In genomic region chr15:98632921-98633320, GRCm38 (mm10) we compare ENCODE assay signal across 8 mouse cellular contexts. TPM values are rescaled to one million over a fixed set of nuclear protein-coding genes. Genes with fewer than 3 reads are reported as not detected.
DNase-seq lines count a peak whose midpoint lies in the region; ATAC-seq and TF ChIP-seq lines count a peak whose summit lies in the region.

No protein-coding gene starts in this region.

- 5% methylated on average over 4 of the region's 4 CpGs for WGBS in lung, embryonic 14.5 days
- under 1% methylated on average over 4 of the region's 4 CpGs for WGBS in forebrain, embryonic 10.5 days
- WGBS in limb, embryonic 15.5 days, result 4% methylated on average over 4 of the region's 4 CpGs
- WGBS in stomach, postnatal 0 days, result 13% methylated on average over 4 of the region's 4 CpGs
- 16% methylated on average over 4 of the region's 4 CpGs for WGBS in kidney, adult 2 months

- TF ChIP-seq POLR2A in kidney, adult 2 months (IDR thresholded peaks at IDR 0.05; ENCODE audit: low read depth, low read length), result no peak

- H3K27me3 ChIP-seq in lung, embryonic 14.5 days (ENCODE audit: insufficient read depth, low read length), result peaks cover 34% of the 10 kb centered on the region
- peaks cover 100% of the 10 kb centered on the region for H3K27me3 ChIP-seq in forebrain, embryonic 10.5 days (ENCODE audit: poor library complexity, severe bottlenecking)
- H3K27me3 ChIP-seq in limb, embryonic 15.5 days, result peaks cover 39% of the 10 kb centered on the region
- no peaks in the 10 kb centered on the region for H3K27me3 ChIP-seq in stomach, postnatal 0 days (ENCODE audit: control insufficient read depth, insufficient read depth, low read length)
- 0 out of 2 replicates have a peak, but pooled peaks cover 2% of the 10 kb centered on the region for H3K27me3 ChIP-seq in kidney, adult 2 months (replicated peaks; ENCODE audit: control insufficient read depth, insufficient read depth, low read length)

- no peak for TF ChIP-seq CTCF in lung, embryonic 14.5 days (IDR thresholded peaks at IDR 0.05; ENCODE audit: low read depth)
- TF ChIP-seq CTCF in stomach, postnatal 0 days (IDR thresholded peaks at IDR 0.05; ENCODE audit: low read depth), result no peak
- no peak for TF ChIP-seq CTCF in kidney, adult 2 months (conservative IDR thresholded peaks at IDR 0.05; ENCODE audit: insufficient read depth, insufficient read length, low read depth, low read length)

- ATAC-seq in lung, embryonic 14.5 days (ENCODE audit: insufficient read depth), result no peak
- no peak for ATAC-seq in limb, embryonic 15.5 days (ENCODE audit: insufficient number of reproducible peaks, low FRiP score, low TSS enrichment, low read depth)
- ATAC-seq in stomach, postnatal 0 days (ENCODE audit: low FRiP score, low TSS enrichment), result no peak

- DNase-seq in lung, embryonic 14.5 days, result no peak
- no peak for DNase-seq in lung, postnatal 14 days
- no peak for DNase-seq in forebrain, embryonic 10.5 days (ENCODE audit: extremely low spot score, low spot score)
- peak; percentile 14 for DNase-seq in stomach, postnatal 0 days (ENCODE audit: low spot score)
- no peak for DNase-seq in adrenal gland, postnatal 25 days
- no peak for DNase-seq in kidney, adult 2 months
- no peak for DNase-seq in gastrocnemius, adult 18-20 months (ENCODE audit: low spot score)

- no peaks in the 10 kb centered on the region for H3K9me3 ChIP-seq in lung, embryonic 14.5 days (ENCODE audit: low read depth, low read length)
- no peaks in the 10 kb centered on the region for H3K9me3 ChIP-seq in forebrain, embryonic 10.5 days
- no peaks in the 10 kb centered on the region for H3K9me3 ChIP-seq in limb, embryonic 15.5 days
- no peaks in the 10 kb centered on the region for H3K9me3 ChIP-seq in stomach, postnatal 0 days (ENCODE audit: control insufficient read depth, low read length)

- H3K4me3 ChIP-seq in lung, embryonic 14.5 days (ENCODE audit: low read depth, low read length), result peak overlapping the region; percentile 74
- H3K4me3 ChIP-seq in forebrain, embryonic 10.5 days, result peak overlapping the region; percentile 87
- H3K4me3 ChIP-seq in limb, embryonic 15.5 days, result peak overlapping the region; percentile 78
- peak overlapping the region; percentile 44 for H3K4me3 ChIP-seq in stomach, postnatal 0 days (ENCODE audit: low read depth, low read length)
- no peak overlapping the region for H3K4me3 ChIP-seq in kidney, adult 2 months (ENCODE audit: insufficient read depth, low read depth, low read length)

- H3K4me1 ChIP-seq in lung, embryonic 14.5 days (ENCODE audit: insufficient read depth), result peaks cover 27% of the 10 kb centered on the region
- peaks cover 90% of the 10 kb centered on the region for H3K4me1 ChIP-seq in forebrain, embryonic 10.5 days
- H3K4me1 ChIP-seq in limb, embryonic 15.5 days, result peaks cover 77% of the 10 kb centered on the region
- peaks cover 4% of the 10 kb centered on the region for H3K4me1 ChIP-seq in stomach, postnatal 0 days (replicated peaks; ENCODE audit: control insufficient read depth, insufficient read depth)
- no peaks in the 10 kb centered on the region for H3K4me1 ChIP-seq in kidney, adult 2 months (ENCODE audit: control insufficient read depth, insufficient read depth, low read length)

- TF ChIP-seq EP300 in stomach, postnatal 0 days (optimal IDR thresholded peaks at IDR 0.05), result no peak

- H3K4me2 ChIP-seq in lung, embryonic 14.5 days, result peak overlapping the region; percentile 99
- peak overlapping the region; percentile 90 for H3K4me2 ChIP-seq in limb, embryonic 15.5 days
- peak overlapping the region; percentile 96 for H3K4me2 ChIP-seq in stomach, postnatal 0 days (replicated peaks; ENCODE audit: low read depth)

- H3K36me3 ChIP-seq in lung, embryonic 14.5 days (ENCODE audit: insufficient read depth), result no peaks in the 10 kb centered on the region
- H3K36me3 ChIP-seq in forebrain, embryonic 10.5 days (replicated peaks), result no peaks in the 10 kb centered on the region
- H3K36me3 ChIP-seq in limb, embryonic 15.5 days, result no peaks in the 10 kb centered on the region
- H3K36me3 ChIP-seq in stomach, postnatal 0 days (ENCODE audit: control insufficient read depth, insufficient read depth, low read length), result no peaks in the 10 kb centered on the region
- H3K36me3 ChIP-seq in kidney, adult 2 months (ENCODE audit: control insufficient read depth, insufficient read depth, low read length), result no peaks in the 10 kb centered on the region

- no peak overlapping the region for H3K27ac ChIP-seq in lung, embryonic 14.5 days (ENCODE audit: low read depth)
- peak overlapping the region; percentile 80; the same call in 1 of the 2 replicates for H3K27ac ChIP-seq in forebrain, embryonic 10.5 days
- no peak overlapping the region for H3K27ac ChIP-seq in limb, embryonic 15.5 days
- H3K27ac ChIP-seq in stomach, postnatal 0 days (replicated peaks), result no peak overlapping the region
- no peak overlapping the region for H3K27ac ChIP-seq in kidney, adult 2 months (ENCODE audit: insufficient read depth, low read depth, low read length)

- H3K9ac ChIP-seq in lung, embryonic 14.5 days, result peak overlapping the region; percentile 58
- no peak overlapping the region for H3K9ac ChIP-seq in limb, embryonic 15.5 days
- 0 out of 2 replicates have a peak overlapping the region, but pooled peaks have one; percentile 45 for H3K9ac ChIP-seq in stomach, postnatal 0 days (ENCODE audit: low read length)

RNA-seq across cellular contexts. Expression of gene Cacnb3, which starts 2.3 kb away (rescaled TPM):
- polyA plus RNA-seq in lung, embryonic 14.5 days (2014; fragmentation: Nextera tagmentation; extraction: Ambion mirVana), result 24.6 and 28.9 TPM in 2 replicates
- polyA plus RNA-seq in forebrain, embryonic 10.5 days (2016; fragmentation: Nextera tagmentation; extraction: Ambion mirVana), result 19.9 and 21.7 TPM in 2 replicates
- 41.4 and 46.6 TPM in 2 replicates for polyA plus RNA-seq in limb, embryonic 15.5 days (2015; fragmentation: Nextera tagmentation; extraction: Ambion mirVana)
- 15.1 and 17.6 TPM in 2 replicates for polyA plus RNA-seq in stomach, postnatal 0 days (2015; fragmentation: Nextera tagmentation; extraction: Ambion mirVana)
- 12.6 and 14.3 TPM in 2 replicates for total RNA-seq in adrenal gland, postnatal 25 days (2021)
- 20.2 and 21.7 TPM in 2 replicates for polyA plus RNA-seq in kidney, adult 2 months (2012; rRNA removed)
- under 1 TPM; 0.64 to 0.85 TPM for total RNA-seq in gastrocnemius, adult 18-20 months (2021)

RNA-seq across cellular contexts. Expression of gene Adcy6, which starts 23.0 kb away (rescaled TPM):
- polyA plus RNA-seq in lung, embryonic 14.5 days (2014; fragmentation: Nextera tagmentation; extraction: Ambion mirVana), result 20.5 and 21.8 TPM in 2 replicates
- polyA plus RNA-seq in forebrain, embryonic 10.5 days (2016; fragmentation: Nextera tagmentation; extraction: Ambion mirVana), result 9.4 and 11.9 TPM in 2 replicates
- 15.1 and 15.8 TPM in 2 replicates for polyA plus RNA-seq in limb, embryonic 15.5 days (2015; fragmentation: Nextera tagmentation; extraction: Ambion mirVana)
- polyA plus RNA-seq in stomach, postnatal 0 days (2015; fragmentation: Nextera tagmentation; extraction: Ambion mirVana), result 9.0 and 9.5 TPM in 2 replicates
- 42.7 and 48.9 TPM in 2 replicates for total RNA-seq in adrenal gland, postnatal 25 days (2021)
- 98.7 and 104 TPM in 2 replicates for polyA plus RNA-seq in kidney, adult 2 months (2012; rRNA removed)
- 10 to 100 TPM; 14.3 to 17.9 TPM for total RNA-seq in gastrocnemius, adult 18-20 months (2021)

RNA-seq across cellular contexts. Expression of gene Ddx23, which starts 29.8 kb away (rescaled TPM):
- polyA plus RNA-seq in lung, embryonic 14.5 days (2014; fragmentation: Nextera tagmentation; extraction: Ambion mirVana), result 27.2 and 28.7 TPM in 2 replicates
- polyA plus RNA-seq in forebrain, embryonic 10.5 days (2016; fragmentation: Nextera tagmentation; extraction: Ambion mirVana), result 27.3 and 28.5 TPM in 2 replicates
- polyA plus RNA-seq in limb, embryonic 15.5 days (2015; fragmentation: Nextera tagmentation; extraction: Ambion mirVana), result 18.5 and 24.7 TPM in 2 replicates
- 8.2 and 10.3 TPM in 2 replicates for polyA plus RNA-seq in stomach, postnatal 0 days (2015; fragmentation: Nextera tagmentation; extraction: Ambion mirVana)
- total RNA-seq in adrenal gland, postnatal 25 days (2021), result 76.1 and 88.7 TPM in 2 replicates
- 23.8 and 24.4 TPM in 2 replicates for polyA plus RNA-seq in kidney, adult 2 months (2012; rRNA removed)
- total RNA-seq in gastrocnemius, adult 18-20 months (2021), result 10 to 100 TPM; 65.7 to 83.1 TPM

RNA-seq across cellular contexts. Expression of gene Rnd1, which starts 44.3 kb away (rescaled TPM):
- polyA plus RNA-seq in lung, embryonic 14.5 days (2014; fragmentation: Nextera tagmentation; extraction: Ambion mirVana), result 0.57 and 0.67 TPM in 2 replicates
- 1.8 and 2.2 TPM in 2 replicates for polyA plus RNA-seq in forebrain, embryonic 10.5 days (2016; fragmentation: Nextera tagmentation; extraction: Ambion mirVana)
- 0.71 and 0.95 TPM in 2 replicates for polyA plus RNA-seq in limb, embryonic 15.5 days (2015; fragmentation: Nextera tagmentation; extraction: Ambion mirVana)
- polyA plus RNA-seq in stomach, postnatal 0 days (2015; fragmentation: Nextera tagmentation; extraction: Ambion mirVana), result 0.35 and 0.46 TPM in 2 replicates
- 1.5 TPM in 2 replicates for total RNA-seq in adrenal gland, postnatal 25 days (2021)
- 2.2 and 2.8 TPM in 2 replicates for polyA plus RNA-seq in kidney, adult 2 months (2012; rRNA removed)
- total RNA-seq in gastrocnemius, adult 18-20 months (2021), result 1 to 10 TPM; 2.8 to 3.2 TPM
